Mouse (Mus musculus): ENCODE measurements around the gene Prdm8. TPM values are rescaled to one million over a fixed set of nuclear protein-coding genes. Genes with fewer than 3 reads are reported as not detected.

Prdm8 gene
- not detected for polyA plus RNA-seq (2014; fragmentation: Illumina TruSeq; extraction: RNeasy Lipid Tissue Mini Kit (QIAGEN cat#74804); ENCODE audit: low replicate concordance)

DNA sequence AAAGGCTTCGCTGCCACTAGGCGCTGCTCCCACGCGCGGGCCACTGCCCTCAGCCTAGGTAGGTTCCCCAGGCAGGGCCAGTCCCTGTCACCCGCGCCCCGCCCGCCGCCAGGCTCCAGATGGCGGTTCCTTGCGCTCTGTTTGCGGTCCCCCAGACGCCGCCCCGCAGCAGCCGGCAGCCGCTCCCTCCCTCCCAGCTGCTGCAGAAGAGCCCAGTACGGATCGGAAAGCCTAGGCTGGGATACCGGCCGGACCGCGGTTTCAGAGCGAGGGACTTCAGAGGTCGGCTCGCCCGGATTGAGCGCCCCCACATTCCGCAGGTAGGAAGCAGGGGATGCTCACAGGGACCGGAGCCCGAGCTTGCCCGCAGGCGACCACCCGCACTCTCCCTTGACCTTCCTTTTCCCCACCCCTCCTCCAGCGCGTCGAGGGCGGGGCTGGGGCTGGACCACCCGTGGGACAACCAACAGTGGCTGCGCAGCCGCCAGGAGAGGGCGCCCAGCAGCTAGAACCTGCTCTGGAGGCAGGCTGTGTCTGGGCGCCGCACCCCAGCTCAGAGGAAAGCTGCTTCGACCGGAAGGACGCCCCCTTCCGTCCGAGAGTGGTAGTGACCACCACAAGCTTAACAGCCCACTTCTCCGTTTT is at the start of gene Prdm8:
Prdm8 (plus strand) TSS at position 19 of the 645 bp plus-strand sequence.

Other genes with a start within 250 kb of the Prdm8 start
- gene Antxr2, start 136.2 kb upstream of the Prdm8 start, polyA plus RNA-seq (2014; fragmentation: Illumina TruSeq; extraction: RNeasy Lipid Tissue Mini Kit (QIAGEN cat#74804); ENCODE audit: low replicate concordance), result 39.4 TPM
- gene Fgf5, start 87.0 kb downstream of the Prdm8 start, polyA plus RNA-seq (2014; fragmentation: Illumina TruSeq; extraction: RNeasy Lipid Tissue Mini Kit (QIAGEN cat#74804); ENCODE audit: low replicate concordance), result not detected
- gene Cfap299, start 162.1 kb downstream of the Prdm8 start, polyA plus RNA-seq (2014; fragmentation: Illumina TruSeq; extraction: RNeasy Lipid Tissue Mini Kit (QIAGEN cat#74804); ENCODE audit: low replicate concordance), result not detected

Data from small intestine, adult 10 weeks (tissue).